ENCODE assay signal across 13 mouse cellular contexts in genomic region chr12:79541581-79541980, GRCm38 (mm10).
A peak's percentile ranks its signal among the peaks of the same experiment; 100 is the strongest.
DNase-seq lines count a peak whose midpoint lies in the region; ATAC-seq and TF ChIP-seq lines count a peak whose summit lies in the region.
"Had no signal": no experiment of that assay in that cellular context is flagged by ENCODE, and none has a peak within 500 bp of the region (broad histone marks: within the 10 kb centered on the region; RNA-seq: fewer than 3 reads in every experiment).

No protein-coding gene starts in this region.

- 68% methylated on average over 6 of the region's 6 CpGs for WGBS in liver, embryonic 16.5 days (ENCODE audit: insufficient replicate concordance)
- 61% methylated on average over 6 of the region's 6 CpGs for WGBS in kidney, embryonic 15.5 days
- 43% methylated on average over 6 of the region's 6 CpGs for WGBS in lung, postnatal 0 days
- 88% methylated on average over 6 of the region's 6 CpGs for WGBS in hindbrain, embryonic 13.5 days

- H3K36me3 ChIP-seq in liver, embryonic 16.5 days (ENCODE audit: control insufficient read depth, insufficient read depth) = no peaks in the 10 kb centered on the region
- H3K36me3 ChIP-seq in kidney, embryonic 15.5 days = no peaks in the 10 kb centered on the region
- no peaks in the 10 kb centered on the region for H3K36me3 ChIP-seq in lung, postnatal 0 days (ENCODE audit: insufficient read depth, low read length)
- no peaks in the 10 kb centered on the region for H3K36me3 ChIP-seq in hindbrain, embryonic 13.5 days
- H3K36me3 ChIP-seq: limb, embryonic 10.5 days had no signal

- no peaks in the 10 kb centered on the region for H3K27me3 ChIP-seq in liver, embryonic 16.5 days (ENCODE audit: control insufficient read depth, insufficient read depth, low read depth, low read length)
- H3K27me3 ChIP-seq in kidney, embryonic 15.5 days = no peaks in the 10 kb centered on the region
- no peaks in the 10 kb centered on the region for H3K27me3 ChIP-seq in lung, postnatal 0 days (replicated peaks; ENCODE audit: insufficient read depth, low read length)
- peaks cover 8% of the 10 kb centered on the region for H3K27me3 ChIP-seq in hindbrain, embryonic 13.5 days

- no peaks in the 10 kb centered on the region; the same call in 1 of the 2 replicates for H3K4me1 ChIP-seq in liver, embryonic 16.5 days (ENCODE audit: control insufficient read depth, low read depth, low read length)
- peaks cover 18% of the 10 kb centered on the region for H3K4me1 ChIP-seq in kidney, embryonic 15.5 days
- no peaks in the 10 kb centered on the region; the same call in 1 of the 2 replicates for H3K4me1 ChIP-seq in lung, postnatal 0 days (ENCODE audit: insufficient read depth, low read depth, low read length)
- no peaks in the 10 kb centered on the region for H3K4me1 ChIP-seq in hindbrain, embryonic 13.5 days (replicated peaks)

- H3K9me3 ChIP-seq in liver, embryonic 16.5 days (replicated peaks; ENCODE audit: control insufficient read depth, low read length) = no peaks in the 10 kb centered on the region
- H3K9me3 ChIP-seq in kidney, embryonic 15.5 days (replicated peaks) = no peaks in the 10 kb centered on the region
- H3K9me3 ChIP-seq in lung, postnatal 0 days (ENCODE audit: low read length) = no peaks in the 10 kb centered on the region
- no peaks in the 10 kb centered on the region for H3K9me3 ChIP-seq in hindbrain, embryonic 13.5 days
- H3K9me3 ChIP-seq: limb, embryonic 10.5 days had no signal

- DNase-seq in liver = no peak
- DNase-seq in lung, postnatal 0 days (ENCODE audit: low spot score) = peak; percentile 88
- DNase-seq in layer of hippocampus, postnatal 36 days = no peak
- no peak for DNase-seq in urinary bladder, adult 2 months (ENCODE audit: low spot score)
- DNase-seq in layer of hippocampus, postnatal 25 days (ENCODE audit: extremely low spot score in 1 of 2, low spot score in 1 of 2) = no peak
- DNase-seq: cerebellum, postnatal 10 days; heart, postnatal 36 days; right cerebral cortex, postnatal 4 days; thymus, adult 18-20 months had no signal

- peak overlapping the region; percentile 71 for H3K27ac ChIP-seq in liver, embryonic 16.5 days (ENCODE audit: low read length)
- peak overlapping the region; percentile 71 for H3K27ac ChIP-seq in kidney, embryonic 15.5 days
- H3K27ac ChIP-seq in lung, postnatal 0 days (ENCODE audit: low read length) = peak overlapping the region; percentile 55; the same call in 1 of the 2 replicates
- H3K27ac ChIP-seq in hindbrain, embryonic 13.5 days = no peak overlapping the region
- H3K27ac ChIP-seq: limb, embryonic 10.5 days had no signal

- H3K9ac ChIP-seq in liver, embryonic 16.5 days (ENCODE audit: low read depth, low read length) = no peak overlapping the region
- H3K9ac ChIP-seq in kidney, embryonic 15.5 days = no peak overlapping the region
- H3K9ac ChIP-seq in lung, postnatal 0 days (replicated peaks; ENCODE audit: low read depth) = no peak overlapping the region
- no peak overlapping the region for H3K9ac ChIP-seq in hindbrain, embryonic 13.5 days

- TF ChIP-seq CTCF in lung, postnatal 0 days (IDR thresholded peaks at IDR 0.05) = no peak

- peak; percentile 50; the same call in 1 of the 2 replicates for TF ChIP-seq EP300 in lung, postnatal 0 days (IDR thresholded peaks at IDR 0.05)

- peak; percentile 80 for ATAC-seq in liver, embryonic 16.5 days (ENCODE audit: low read depth)
- peak; percentile 79 for ATAC-seq in kidney, embryonic 15.5 days (replicated peaks; ENCODE audit: low FRiP score)
- peak; percentile 88 for ATAC-seq in lung, postnatal 0 days
- no peak for ATAC-seq in hindbrain, embryonic 13.5 days (ENCODE audit: low FRiP score)

- H3K4me2 ChIP-seq in liver, embryonic 16.5 days (ENCODE audit: low read depth, low read length) = no peak overlapping the region
- H3K4me2 ChIP-seq in kidney, embryonic 15.5 days = no peak overlapping the region
- no peak overlapping the region for H3K4me2 ChIP-seq in lung, postnatal 0 days (replicated peaks; ENCODE audit: low read depth, low read length)
- no peak overlapping the region for H3K4me2 ChIP-seq in hindbrain, embryonic 13.5 days

- no peak overlapping the region for H3K4me3 ChIP-seq in liver, embryonic 16.5 days (ENCODE audit: low read depth, low read length)
- no peak overlapping the region for H3K4me3 ChIP-seq in kidney, embryonic 15.5 days (replicated peaks)
- H3K4me3 ChIP-seq in lung, postnatal 0 days (ENCODE audit: low read depth, low read length) = no peak overlapping the region
- no peak overlapping the region for H3K4me3 ChIP-seq in hindbrain, embryonic 13.5 days
- H3K4me3 ChIP-seq: limb, embryonic 10.5 days had no signal
